ENCODE assay signal across 25 mouse cellular contexts in genomic region chr2:143982901-143983300, GRCm38 (mm10). TPM values are rescaled to one million over a fixed set of nuclear protein-coding genes. Genes with fewer than 3 reads are reported as not detected.
DNase-seq lines count a peak whose midpoint lies in the region; TF ChIP-seq lines count a peak whose summit lies in the region.
"Had no signal": no experiment of that assay in that cellular context is flagged by ENCODE, and none has a peak within 500 bp of the region (broad histone marks: within the 10 kb centered on the region; RNA-seq: fewer than 3 reads in every experiment).

No protein-coding gene starts in this region.

- no peak overlapping the region for H3K4me3 ChIP-seq in left cerebral cortex, adult 2 months
- H3K4me3 ChIP-seq: embryonic facial prominence, embryonic 10.5 days; forebrain, embryonic 12.5 days; limb, embryonic 15.5 days; liver, embryonic 15.5 days; midbrain, embryonic 12.5 days; neural tube, embryonic 12.5 days had no signal

- peak; percentile 65 to 67 for DNase-seq in cerebellum, postnatal 10 days
- DNase-seq in cerebellum, adult 11 months = no peak
- no peak for DNase-seq in left cerebral cortex, adult 2 months (ENCODE audit: extremely low spot score in 1 of 2, low spot score in 2 of 2)
- DNase-seq in left cerebral cortex, postnatal 10 days (ENCODE audit: extremely low spot score in 1 of 2, low spot score in 2 of 2) = no peak
- DNase-seq in brain, adult 2 months (ENCODE audit: low read depth, low spot score) = peak; percentile 61
- peak; percentile 15 to 32 for DNase-seq in layer of hippocampus, postnatal 36 days
- DNase-seq in spleen, adult 12 weeks (ENCODE audit: low spot score) = no peak
- no peak for DNase-seq in B cell, adult 2 months
- DNase-seq: adrenal gland, postnatal 14 days; gastrocnemius, postnatal 10 days; kidney, adult 18-20 months; kidney, postnatal 10 days had no signal

- H3K27ac ChIP-seq in left cerebral cortex, adult 2 months = peak overlapping the region; percentile 20; the same call in 1 of the 2 replicates
- H3K27ac ChIP-seq: embryonic facial prominence, embryonic 10.5 days; forebrain, embryonic 12.5 days; hindbrain, postnatal 0 days; limb, embryonic 15.5 days; liver, embryonic 15.5 days; macrophage; midbrain, embryonic 12.5 days; neural tube, embryonic 12.5 days had no signal

- TF ChIP-seq CTCF in left cerebral cortex, adult 2 months (IDR thresholded peaks at IDR 0.05) = no peak

- intact Hi-C loops in left cerebral cortex, adult 2 months (cut with DNase I) = loop anchor here (10.0 kb wide), 1 partner anchor 472 kb away; no protein-coding TSS in a partner anchor
- intact Hi-C loops in left cerebral cortex, postnatal 10 days (cut with DNase I) = no loop called here

RNA-seq across cellular contexts. Expression of gene Rrbp1, which starts 28.2 kb away (rescaled TPM):
- total RNA-seq in left cerebral cortex, adult 2 months (2021) = 10 to 100 TPM; 61.2 to 65.6 TPM
- total RNA-seq in left cerebral cortex, postnatal 10 days (2021) = 10 to 100 TPM; 71.8 to 76.7 TPM
- total RNA-seq in layer of hippocampus, postnatal 36 days (2021) = 10 to 100 TPM; 59.0 to 60.4 TPM

RNA-seq across cellular contexts. Expression of gene Banf2, which starts 50.0 kb away (rescaled TPM):
- not detected for total RNA-seq in left cerebral cortex, adult 2 months (2021)
- not detected for total RNA-seq in left cerebral cortex, postnatal 10 days (2021)
- total RNA-seq in layer of hippocampus, postnatal 36 days (2021) = not detected
- total RNA-seq: adrenal gland, postnatal 14 days; common myeloid progenitor, adult 5-6 weeks; gastrocnemius, postnatal 10 days; heart, adult 8-10 months; hematopoietic stem cell, adult 5-6 weeks; hindbrain, postnatal 0 days; layer of hippocampus, postnatal 14 days; left cerebral cortex, postnatal 36 days had no signal

Comparison
In these comparisons a context has a peak if more than half of its experiments do, and no peak if none do; other contexts are left out.
1. DNase-seq: peak in cerebellum, postnatal 10 days (2 of 2), brain, adult 2 months (single experiment) and layer of hippocampus, postnatal 36 days (2 of 2); none in cerebellum, adult 11 months (single experiment), left cerebral cortex, adult 2 months (0 of 2), left cerebral cortex, postnatal 10 days (0 of 2), spleen, adult 12 weeks (single experiment) and B cell, adult 2 months (0 of 2).